ENCODE assay signal across 27 mouse cellular contexts in genomic region chr4:63696921-63697320, GRCm38 (mm10). TPM values are rescaled to one million over a fixed set of nuclear protein-coding genes. Genes with fewer than 3 reads are reported as not detected.
"Had no signal": no experiment of that assay in that cellular context is flagged by ENCODE, and none has a peak within 500 bp of the region (broad histone marks: within the 10 kb centered on the region; RNA-seq: fewer than 3 reads in every experiment).

No protein-coding gene starts in this region.

- H3K4me2 ChIP-seq: liver, embryonic 13.5 days; lung, embryonic 15.5 days; neural tube, embryonic 12.5 days; neural tube, embryonic 15.5 days; stomach, embryonic 15.5 days had no signal

- H3K9ac ChIP-seq: liver, embryonic 13.5 days; lung, embryonic 15.5 days; neural tube, embryonic 12.5 days; neural tube, embryonic 15.5 days; stomach, embryonic 15.5 days had no signal

- H3K4me1 ChIP-seq: liver, embryonic 13.5 days; lung, embryonic 15.5 days; megakaryocyte, embryonic 14.5 days; midbrain, embryonic 10.5 days; neural tube, embryonic 12.5 days; neural tube, embryonic 15.5 days; stomach, embryonic 15.5 days had no signal

- H3K36me3 ChIP-seq: liver, embryonic 13.5 days; lung, embryonic 15.5 days; midbrain, embryonic 10.5 days; neural tube, embryonic 12.5 days; neural tube, embryonic 15.5 days; stomach, embryonic 15.5 days had no signal

- H3K9me3 ChIP-seq: liver, embryonic 13.5 days; lung, embryonic 15.5 days; midbrain, embryonic 10.5 days; neural tube, embryonic 12.5 days; neural tube, embryonic 15.5 days; stomach, embryonic 15.5 days had no signal

- DNase-seq: kidney, adult 9 months; layer of hippocampus, adult 9-11 months; liver, embryonic 13.5 days; midbrain, embryonic 14.5 days; right cerebral cortex, postnatal 25 days; spleen, adult 18-20 months; thymus, postnatal 25 days had no signal

- ATAC-seq: intestine, postnatal 0 days had no signal

- H3K27me3 ChIP-seq: liver, embryonic 13.5 days; lung, embryonic 15.5 days; megakaryocyte, embryonic 14.5 days; neural tube, embryonic 12.5 days; neural tube, embryonic 15.5 days had no signal

- H3K27ac ChIP-seq: kidney, postnatal 0 days; layer of hippocampus, adult 2 months; left cerebral cortex, adult 2 months; liver, embryonic 13.5 days; lung, embryonic 15.5 days; midbrain, embryonic 10.5 days; neural tube, embryonic 12.5 days; neural tube, embryonic 15.5 days; stomach, embryonic 15.5 days had no signal

- H3K4me3 ChIP-seq: layer of hippocampus, adult 2 months; left cerebral cortex, adult 2 months; liver, embryonic 13.5 days; lung, embryonic 15.5 days; megakaryocyte, embryonic 14.5 days; midbrain, embryonic 10.5 days; neural tube, embryonic 12.5 days; neural tube, embryonic 15.5 days; stomach, embryonic 15.5 days had no signal

RNA-seq across cellular contexts. Expression of gene Gm11214, which starts 33.7 kb away (rescaled TPM):
- total RNA-seq: layer of hippocampus, adult 2 months; layer of hippocampus, postnatal 25 days; left cerebral cortex, adult 2 months; left cerebral cortex, postnatal 10 days; left cerebral cortex, postnatal 36 days; liver, adult 2 months had no signal
- polyA plus RNA-seq: intestine, embryonic 14.5 days; intestine, postnatal 0 days; kidney, postnatal 0 days; large intestine, adult 2 months; limb, embryonic 11.5 days; limb, embryonic 14.5 days; liver, adult 2 months; liver, embryonic 13.5 days; liver, embryonic 16.5 days; lung, embryonic 15.5 days; midbrain, embryonic 10.5 days; midbrain, embryonic 14.5 days; neural tube, embryonic 12.5 days; neural tube, embryonic 15.5 days; stomach, embryonic 15.5 days; thymus, postnatal 0 days had no signal

RNA-seq across cellular contexts. Expression of gene Tnfsf15, which starts 48.0 kb away (rescaled TPM):
- total RNA-seq: layer of hippocampus, adult 2 months; layer of hippocampus, postnatal 25 days had no signal
- polyA plus RNA-seq: limb, embryonic 11.5 days; liver, adult 2 months; midbrain, embryonic 10.5 days; midbrain, embryonic 14.5 days; neural tube, embryonic 15.5 days had no signal
